Mouse (Mus musculus) heart, postnatal 25 days (tissue): ENCODE results near the gene Kif3c. TPM values are rescaled to one million over a fixed set of nuclear protein-coding genes. Genes with fewer than 3 reads are reported as not detected.
A peak's percentile ranks its signal among the peaks of the same experiment; 100 is the strongest.
"Not testable (repeated sequence)": the region's sequence is repeated elsewhere in the genome, so short reads cannot be mapped to it uniquely, and the experiment has no call there.

Source experiments
- DNase-seq: peaks from one replicate; pipeline ENCODE4 v3.0.0; 2022; ENCODE audit warnings: low spot score
- intact Hi-C: fragments of 180-260 bp; cut with DNase I; formaldehyde crosslinking; loops from one replicate; pipeline ENCODE4 v1.15.1; 2025
- total RNA-seq, 2 experiments: library from RNA; stranded (reverse); gene quantifications; 2 replicates each; pipeline ENCODE4 v1.2.3; 2021

Gene Kif3c
- total RNA-seq, 2 experiments from 2014 or later, result 3.8 to 4.4 TPM

DNA sequence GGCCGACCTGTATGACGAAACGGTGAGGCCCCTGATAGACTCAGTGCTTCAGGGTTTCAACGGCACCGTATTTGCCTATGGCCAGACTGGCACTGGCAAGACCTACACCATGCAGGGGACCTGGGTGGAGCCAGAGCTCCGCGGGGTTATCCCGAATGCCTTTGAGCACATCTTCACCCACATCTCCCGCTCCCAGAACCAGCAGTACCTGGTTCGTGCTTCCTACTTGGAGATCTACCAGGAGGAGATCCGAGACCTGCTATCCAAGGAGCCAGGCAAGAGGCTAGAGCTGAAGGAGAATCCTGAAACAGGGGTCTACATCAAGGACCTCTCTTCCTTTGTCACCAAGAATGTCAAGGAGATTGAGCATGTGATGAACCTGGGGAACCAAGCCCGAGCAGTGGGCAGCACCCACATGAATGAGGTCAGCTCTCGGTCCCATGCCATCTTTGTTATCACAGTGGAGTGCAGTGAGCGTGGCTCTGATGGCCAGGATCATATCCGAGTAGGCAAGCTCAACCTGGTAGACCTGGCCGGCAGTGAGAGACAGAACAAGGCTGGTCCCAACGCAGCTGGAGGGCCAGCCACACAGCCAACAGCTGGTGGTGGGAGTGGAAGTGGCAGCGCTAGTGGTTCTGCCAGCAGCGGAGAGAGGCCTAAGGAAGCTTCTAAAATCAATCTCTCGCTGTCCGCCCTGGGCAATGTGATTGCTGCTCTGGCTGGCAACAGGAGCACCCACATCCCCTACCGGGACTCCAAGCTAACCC is 1.4 kb downstream of the Kif3c start:
- intact Hi-C loops, result no loop called here
- no peak for DNase-seq

GRCm38 (mm10) chr12:3366957-3367260 is 2.0 kb downstream of the Kif3c start:
- intact Hi-C loops, result no loop called here
- no peak for DNase-seq

DNA sequence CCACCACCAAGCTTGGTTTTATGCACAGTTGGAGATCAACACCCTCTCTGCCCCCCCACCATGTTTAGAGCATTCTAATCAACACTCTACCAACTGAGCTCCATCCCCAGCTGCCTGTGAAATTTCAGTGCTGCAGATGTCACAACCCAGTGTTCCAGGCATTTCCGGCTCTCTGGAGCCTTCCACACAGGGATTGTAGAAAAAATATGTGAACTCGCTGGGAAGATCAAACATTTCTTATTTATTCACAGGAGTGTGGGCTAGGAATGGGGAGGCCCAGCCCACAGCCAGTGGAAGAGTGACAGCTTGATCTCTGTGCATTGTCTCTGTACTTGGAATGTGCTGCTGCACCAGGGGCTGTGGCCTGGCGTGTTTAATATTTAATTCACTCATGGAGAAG is 3.8 kb downstream of the Kif3c start:
- no peak for DNase-seq
- intact Hi-C loops, result no loop called here

DNA sequence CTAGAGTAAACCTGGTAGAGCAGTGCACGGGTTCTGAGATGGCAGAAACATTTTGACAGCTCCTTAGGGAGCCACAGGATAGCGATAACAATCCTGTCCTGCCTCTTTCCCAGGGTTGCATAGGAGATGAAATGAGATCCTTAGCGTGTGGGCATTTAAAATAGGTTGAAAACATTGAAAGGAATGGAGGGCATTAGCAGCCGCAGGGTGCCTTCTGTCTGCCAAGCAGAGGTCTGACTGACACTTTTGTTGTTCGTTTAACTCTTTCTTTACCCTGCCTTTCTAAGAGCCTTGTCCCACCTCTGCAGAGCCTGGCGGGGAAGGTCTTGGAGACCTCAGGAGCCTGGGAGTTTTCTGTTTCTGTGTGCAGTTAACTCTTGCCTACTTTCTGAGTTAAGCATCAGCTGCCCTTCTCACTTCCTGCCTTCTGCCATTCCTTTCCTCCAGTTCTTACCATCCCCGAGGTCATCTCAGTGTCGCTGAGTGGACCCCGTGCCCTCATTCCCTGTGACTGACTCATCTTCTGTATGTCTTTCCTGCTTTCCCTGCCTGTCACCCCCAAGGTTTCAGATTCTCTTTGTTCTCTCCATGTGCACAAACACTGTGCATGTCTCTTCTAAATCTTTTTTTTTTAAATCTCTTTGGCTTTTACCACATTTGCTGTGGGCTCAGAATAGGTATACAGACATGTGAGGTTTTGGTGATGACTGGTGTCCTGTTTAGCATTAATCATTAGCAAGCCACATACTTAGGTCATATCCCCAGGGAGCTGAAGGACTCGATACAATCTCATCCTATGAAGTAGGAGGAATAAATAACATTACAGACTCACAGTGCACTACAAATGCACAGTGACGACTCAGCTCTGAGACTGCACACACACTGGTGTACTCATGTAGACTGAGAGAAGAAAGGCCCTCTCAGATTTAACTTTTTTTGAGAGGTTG is 6.3 kb downstream of the Kif3c start:
- DNase-seq, result no peak
- intact Hi-C loops, result no loop called here

- DNase-seq, result no peak
- intact Hi-C loops, result no loop called here
These were observed 7.1 kb downstream of the Kif3c start for GRCm38 (mm10) chr12:3371991-3372390.

- no peak for DNase-seq
- intact Hi-C loops, result no loop called here
These were observed 8.6 kb downstream of the Kif3c start for GRCm38 (mm10) chr12:3373566-3373965.

DNA sequence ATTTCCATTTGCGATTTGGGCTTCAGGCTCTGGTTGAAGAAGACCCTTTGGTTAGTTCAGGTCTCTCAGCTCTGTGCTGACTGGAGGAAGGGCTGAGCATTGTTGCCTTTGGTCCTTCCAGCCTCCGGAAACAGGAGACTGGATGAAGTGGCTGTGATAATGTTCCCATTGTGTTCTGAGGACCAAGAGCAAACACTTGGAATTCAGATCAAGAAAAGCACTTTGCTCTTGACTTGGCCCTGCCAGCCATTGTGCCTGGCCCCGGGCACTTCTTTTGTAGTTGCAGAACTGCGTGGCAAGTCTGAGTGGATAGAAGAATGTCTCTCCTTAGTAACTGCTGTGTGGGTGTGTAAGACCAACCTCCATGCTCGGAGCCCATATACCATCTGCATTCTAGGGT is 9.6 kb downstream of the Kif3c start:
- DNase-seq, result no peak
- intact Hi-C loops, result no loop called here

DNA sequence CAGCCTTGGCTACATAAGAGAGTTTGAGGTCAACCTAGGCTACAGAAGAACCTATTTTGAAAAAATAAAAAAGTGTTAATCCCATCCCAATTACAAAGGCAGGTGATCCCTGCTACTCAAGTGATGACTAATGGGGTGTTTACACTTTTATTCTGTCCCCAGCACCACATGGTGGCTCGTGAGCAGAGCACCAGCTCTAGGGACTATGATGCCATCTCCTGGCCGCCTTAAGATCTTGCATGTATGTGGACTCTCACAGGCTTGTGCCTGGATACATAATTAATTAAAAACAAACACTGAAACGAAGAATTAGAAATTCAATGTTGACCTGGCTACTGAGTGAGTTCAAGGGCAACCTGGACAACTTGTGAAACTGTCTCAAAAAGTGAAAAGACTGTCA is 12.3 kb downstream of the Kif3c start:
- intact Hi-C loops, result no loop called here
- DNase-seq, result no peak

DNA sequence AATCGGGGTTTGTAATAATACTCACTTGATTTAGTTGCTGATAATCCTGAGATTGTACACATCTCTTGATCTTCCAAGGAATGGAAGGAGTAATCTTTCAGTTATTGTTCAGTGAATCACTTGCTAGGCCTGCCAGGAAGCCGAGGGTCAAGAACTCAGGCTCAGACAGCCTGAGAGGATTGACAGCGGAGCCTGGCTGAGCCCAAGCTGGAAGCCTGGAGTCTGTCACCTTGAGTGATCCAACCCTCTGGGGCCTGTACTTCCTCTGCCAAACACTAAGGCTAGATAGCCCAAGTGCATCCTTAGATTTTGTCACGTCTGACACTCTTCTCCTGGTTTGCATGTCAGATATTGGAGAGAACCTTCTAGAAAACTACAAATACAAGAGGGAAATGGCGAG is 12.8 kb downstream of the Kif3c start:
- intact Hi-C loops, result no loop called here
- DNase-seq, result no peak

- intact Hi-C loops, result loop anchor here (10.0 kb wide), 1 partner anchor 280 kb away; no protein-coding TSS in a partner anchor
- no peak for DNase-seq
These were observed 19.9 kb downstream of the Kif3c start for GRCm38 (mm10) chr12:3384860-3385259.

DNA sequence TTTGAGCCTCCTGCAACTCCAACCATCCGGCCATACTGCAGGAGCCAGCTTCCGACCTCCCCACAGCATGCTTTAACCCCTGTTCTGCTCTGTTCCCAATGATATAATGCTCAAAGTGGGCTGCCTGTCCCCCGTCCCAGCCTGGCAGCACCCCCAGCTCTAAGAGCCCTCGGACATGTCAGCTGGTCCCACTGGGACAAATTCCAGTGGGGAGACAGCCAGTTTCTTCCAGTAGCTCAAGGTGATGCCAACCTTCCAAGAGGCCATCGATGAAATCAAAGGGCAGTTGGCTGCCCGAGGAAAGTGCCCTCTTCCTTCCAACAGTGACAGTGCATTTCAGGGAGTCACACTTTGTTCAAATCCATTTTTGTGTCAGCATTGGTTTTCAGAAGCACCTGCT is 20.3 kb downstream of the Kif3c start:
- intact Hi-C loops, result loop anchor here (10.0 kb wide), 1 partner anchor 280 kb away; no protein-coding TSS in a partner anchor
- no peak for DNase-seq

- intact Hi-C loops, result loop anchor here (10.0 kb wide), 1 partner anchor 281 kb away; no protein-coding TSS in a partner anchor
- DNase-seq, result no peak
These were observed 21.0 kb downstream of the Kif3c start for GRCm38 (mm10) chr12:3385940-3386339.

DNA sequence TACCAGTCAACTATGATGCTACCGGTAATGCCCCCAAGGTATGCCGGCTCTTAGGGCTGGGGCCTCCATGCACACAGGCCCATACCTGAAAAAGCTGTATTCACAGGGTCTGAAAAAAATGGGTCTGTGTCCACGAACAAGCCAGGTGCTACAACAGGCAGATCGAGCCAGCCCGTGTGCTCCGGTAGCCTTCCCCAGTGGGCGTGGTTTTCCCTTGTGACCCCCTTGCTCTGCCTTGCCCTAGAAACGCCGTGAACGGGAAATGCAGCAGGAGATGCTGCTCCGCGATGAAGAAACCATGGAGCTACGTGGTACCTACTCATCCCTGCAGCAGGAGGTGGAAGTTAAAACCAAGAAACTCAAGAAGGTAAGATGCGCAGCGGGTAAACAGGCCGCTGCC is 23.0 kb downstream of the Kif3c start:
- DNase-seq, result no peak
- intact Hi-C loops, result loop anchor here (10.0 kb wide), 1 partner anchor 283 kb away; no protein-coding TSS in a partner anchor

GRCm38 (mm10) chr12:3389394-3389793 is 24.5 kb downstream of the Kif3c start:
- intact Hi-C loops, result loop anchor here (10.0 kb wide), 1 partner anchor 285 kb away; no protein-coding TSS in a partner anchor
- no peak for DNase-seq

DNA sequence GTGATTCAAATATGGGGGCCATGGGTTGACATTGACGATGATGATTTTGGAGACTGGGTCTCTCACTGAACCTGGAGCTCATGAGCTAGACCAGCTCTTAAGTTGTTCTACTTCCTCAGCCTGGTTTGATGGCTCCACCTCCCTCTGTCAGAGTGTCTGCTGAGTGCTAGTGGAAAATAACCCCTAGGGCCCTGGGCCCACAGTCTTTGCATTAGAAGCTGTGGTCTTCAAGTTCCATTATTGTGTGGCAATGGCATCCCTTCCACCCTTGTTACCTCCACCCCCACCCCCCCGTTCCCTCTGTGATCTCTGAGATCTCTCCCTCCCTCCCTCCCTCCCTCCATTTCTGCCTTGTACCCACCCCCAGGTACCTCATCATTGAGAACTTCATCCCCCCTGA is 25.1 kb downstream of the Kif3c start:
- intact Hi-C loops, result no loop called here
- no peak for DNase-seq

DNA sequence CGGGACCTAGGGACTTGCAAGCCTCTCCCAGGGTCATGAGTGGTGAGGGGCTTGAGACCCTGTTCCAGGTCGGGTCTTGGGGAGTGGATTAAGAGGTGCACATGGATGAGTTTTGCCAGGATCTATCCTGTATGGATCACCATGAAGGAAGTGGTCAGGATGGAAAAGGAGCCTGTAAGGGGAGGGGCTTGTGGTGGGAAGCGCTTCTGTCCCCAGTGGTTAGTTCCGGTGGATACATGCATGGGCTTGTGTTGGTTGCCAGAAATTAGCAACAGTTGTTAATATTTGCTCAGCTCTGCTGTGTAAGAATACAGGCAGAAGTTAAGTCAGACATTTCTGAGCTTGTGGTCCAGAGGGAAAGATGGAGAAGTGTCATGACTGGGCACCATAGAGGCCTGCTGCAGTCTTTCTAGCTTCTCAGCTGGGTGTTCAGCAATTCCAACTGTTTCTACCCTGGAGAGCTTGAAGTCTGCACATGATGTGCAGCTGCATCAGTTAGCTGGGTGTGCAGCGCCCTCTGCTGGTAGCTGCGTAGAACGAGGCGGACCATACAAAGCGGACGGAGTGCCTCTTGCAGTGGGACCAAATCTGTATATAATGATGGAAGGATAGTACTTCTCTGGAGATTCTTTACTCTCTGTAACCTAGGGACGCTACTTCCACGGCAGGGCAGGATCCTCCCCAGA is 25.8 kb downstream of the Kif3c start:
- peak; percentile 29 for DNase-seq
- intact Hi-C loops, result no loop called here

- DNase-seq, result no peak
- intact Hi-C loops, result no loop called here
These were observed 26.3 kb downstream of the Kif3c start for GRCm38 (mm10) chr12:3391276-3391675.

- intact Hi-C loops, result no loop called here
These were observed 28.2 kb downstream of the Kif3c start for GRCm38 (mm10) chr12:3393140-3393539.

GRCm38 (mm10) chr12:3396931-3397330 is 32.0 kb downstream of the Kif3c start:
- no peak for DNase-seq
- intact Hi-C loops, result no loop called here

More at GRCm38 (mm10) chr12:3393140-3393539, 28.2 kb downstream of the Kif3c start:
- no peak for DNase-seq

DNA sequence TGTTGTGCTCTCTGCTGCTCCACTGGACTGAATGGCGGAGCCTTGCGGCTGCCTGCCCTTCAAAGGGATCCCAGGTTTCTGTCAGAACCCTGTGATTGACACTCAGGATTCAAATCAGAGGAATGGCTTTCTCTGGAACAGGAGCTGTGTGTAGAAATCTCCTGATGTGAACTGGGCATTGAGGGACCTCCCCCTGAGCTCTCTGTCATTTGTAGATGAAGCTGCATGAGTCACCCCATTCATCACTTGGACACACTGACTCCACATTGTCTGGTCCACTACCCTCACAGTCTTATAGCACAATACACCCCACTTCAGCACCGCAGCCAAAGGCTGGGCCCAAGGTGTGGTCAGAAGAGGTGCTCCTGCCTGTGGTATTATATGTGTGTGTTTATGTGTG is 40.7 kb downstream of the Kif3c start:
- DNase-seq, intact Hi-C loops: not testable (repeated sequence)
